Mouse (Mus musculus): ENCODE measurements around the gene Olfr519. TPM values are rescaled to one million over a fixed set of nuclear protein-coding genes. Genes with fewer than 3 reads are reported as not detected.
A peak's percentile ranks its signal among the peaks of the same experiment; 100 is the strongest.

Olfr519 gene
- not detected in 2 replicates for polyA plus RNA-seq (2014; fragmentation: Nextera tagmentation; extraction: Ambion mirVana)

DNA sequence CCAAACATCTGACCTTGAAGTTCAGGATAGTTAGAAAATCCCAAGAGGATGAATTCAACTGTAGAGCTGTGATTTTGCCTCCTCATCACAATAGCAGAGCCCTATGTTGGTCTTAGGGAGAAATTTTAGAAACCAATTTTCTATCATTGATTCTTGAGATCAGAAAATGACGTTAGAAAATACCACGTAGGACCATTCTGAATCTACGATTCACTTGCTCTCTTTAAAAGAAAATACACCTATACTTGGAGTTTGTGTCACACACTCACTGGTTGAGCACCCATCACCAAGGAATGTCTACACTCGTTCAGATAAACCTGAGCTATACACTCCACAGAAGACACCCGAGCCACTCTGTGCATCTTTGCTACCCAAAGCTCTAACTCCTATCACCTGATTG, at the start of gene Olfr519:
Gene Olfr519, minus strand, starts transcription at position 101 of the 400 bp plus-strand sequence.
- no peak within 1 kb of the TSS for H3K4me3 ChIP-seq (ENCODE audit: low read depth, low read length)
- H3K27me3 ChIP-seq (ENCODE audit: control insufficient read depth, insufficient read depth, low read length) = no peaks in the 10 kb centered on the region
- H3K4me2 ChIP-seq (ENCODE audit: low read depth, low read length) = no peak within 1 kb of the TSS
- H3K4me1 ChIP-seq (ENCODE audit: control insufficient read depth, insufficient read depth, low read length) = no peaks in the 10 kb centered on the region
- no peaks in the 10 kb centered on the region for H3K36me3 ChIP-seq (replicated peaks; ENCODE audit: control insufficient read depth, insufficient read depth, low read depth, low read length)
- no peaks in the 10 kb centered on the region for H3K9me3 ChIP-seq (replicated peaks; ENCODE audit: control insufficient read depth, low read length)
- no peak for ATAC-seq (replicated peaks; ENCODE audit: insufficient number of reproducible peaks, low FRiP score, low TSS enrichment, low read depth)
- 88% methylated on average over 5 of the region's 5 CpGs for WGBS
- no peak within 1 kb of the TSS for H3K9ac ChIP-seq (replicated peaks; ENCODE audit: low read length)
- no peak for DNase-seq (ENCODE audit: low spot score)
- H3K27ac ChIP-seq (replicated peaks; ENCODE audit: low read depth, low read length) = no peak within 1 kb of the TSS

DNA sequence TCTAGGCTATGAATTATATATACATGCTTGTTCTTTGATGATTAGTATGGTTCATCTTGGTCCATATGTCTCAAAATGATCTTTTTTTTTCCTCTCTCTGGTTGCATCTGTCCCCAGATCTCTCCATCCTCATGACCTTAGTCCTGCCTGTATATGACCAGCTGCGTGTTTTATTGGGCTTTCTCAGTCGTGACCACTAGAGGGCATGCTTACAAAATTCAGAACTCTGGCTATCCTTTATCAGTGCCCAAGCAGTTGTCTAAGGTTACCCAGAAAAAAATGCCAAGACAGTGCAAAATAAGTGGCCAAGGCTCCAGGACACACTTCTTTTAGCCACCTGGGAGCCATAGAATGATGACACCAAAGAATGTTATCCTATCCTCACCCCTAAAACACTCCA, 49.8 kb upstream of the Olfr519 start:
- no peak overlapping the region for H3K4me2 ChIP-seq (ENCODE audit: low read depth, low read length)
- no peaks in the 10 kb centered on the region for H3K27me3 ChIP-seq (ENCODE audit: control insufficient read depth, insufficient read depth, low read length)
- H3K4me1 ChIP-seq (ENCODE audit: control insufficient read depth, insufficient read depth, low read length) = no peaks in the 10 kb centered on the region
- DNase-seq (ENCODE audit: low spot score) (peak; percentile 75), ATAC-seq (replicated peaks; ENCODE audit: insufficient number of reproducible peaks, low FRiP score, low TSS enrichment, low read depth) (0 out of 2 replicates have a peak, but pooled peaks have one; percentile 11)
- no peak overlapping the region for H3K9ac ChIP-seq (replicated peaks; ENCODE audit: low read length)
- no peak overlapping the region for H3K4me3 ChIP-seq (ENCODE audit: low read depth, low read length)
- H3K9me3 ChIP-seq (replicated peaks; ENCODE audit: control insufficient read depth, low read length) = no peaks in the 10 kb centered on the region
- no peak overlapping the region for H3K27ac ChIP-seq (replicated peaks; ENCODE audit: low read depth, low read length)
- WGBS = 2% methylated on average over 2 of the region's 2 CpGs
- H3K36me3 ChIP-seq (replicated peaks; ENCODE audit: control insufficient read depth, insufficient read depth, low read depth, low read length) = peaks cover 5% of the 10 kb centered on the region; the same call in 1 of the 2 replicates

DNA sequence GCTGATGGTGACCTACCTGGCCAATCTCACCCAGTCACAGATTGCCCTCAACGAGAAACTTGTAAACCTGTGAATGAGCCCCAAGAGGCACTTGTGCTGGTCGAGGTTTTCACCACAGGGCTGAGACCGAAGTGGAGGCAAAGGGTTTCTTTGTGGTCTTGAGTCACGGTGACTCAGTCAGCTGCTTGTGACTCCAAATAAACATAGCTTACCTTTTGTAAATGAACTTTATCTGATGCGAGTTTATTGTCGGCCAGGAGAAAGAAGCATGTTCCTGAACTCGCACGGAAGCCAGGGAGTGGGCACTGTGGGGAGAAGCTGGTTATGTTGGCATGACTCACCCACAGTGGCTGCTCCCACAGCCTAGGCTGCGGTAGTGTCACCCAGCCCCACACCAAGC, 47.2 kb upstream of the Olfr519 start:
- no peak overlapping the region for H3K4me3 ChIP-seq (ENCODE audit: low read depth, low read length)
- H3K4me2 ChIP-seq (ENCODE audit: low read depth, low read length) = no peak overlapping the region
- H3K27me3 ChIP-seq (ENCODE audit: control insufficient read depth, insufficient read depth, low read length) = no peaks in the 10 kb centered on the region
- H3K4me1 ChIP-seq (ENCODE audit: control insufficient read depth, insufficient read depth, low read length) = no peaks in the 10 kb centered on the region
- no peak for DNase-seq (ENCODE audit: low spot score)
- WGBS = 89% methylated on average over 9 of the region's 9 CpGs
- no peak for ATAC-seq (replicated peaks; ENCODE audit: insufficient number of reproducible peaks, low FRiP score, low TSS enrichment, low read depth)
- no peak overlapping the region for H3K27ac ChIP-seq (replicated peaks; ENCODE audit: low read depth, low read length)
- H3K36me3 ChIP-seq (replicated peaks; ENCODE audit: control insufficient read depth, insufficient read depth, low read depth, low read length) = peaks cover 5% of the 10 kb centered on the region; the same call in 1 of the 2 replicates
- no peaks in the 10 kb centered on the region for H3K9me3 ChIP-seq (replicated peaks; ENCODE audit: control insufficient read depth, low read length)
- no peak overlapping the region for H3K9ac ChIP-seq (replicated peaks; ENCODE audit: low read length)

DNA sequence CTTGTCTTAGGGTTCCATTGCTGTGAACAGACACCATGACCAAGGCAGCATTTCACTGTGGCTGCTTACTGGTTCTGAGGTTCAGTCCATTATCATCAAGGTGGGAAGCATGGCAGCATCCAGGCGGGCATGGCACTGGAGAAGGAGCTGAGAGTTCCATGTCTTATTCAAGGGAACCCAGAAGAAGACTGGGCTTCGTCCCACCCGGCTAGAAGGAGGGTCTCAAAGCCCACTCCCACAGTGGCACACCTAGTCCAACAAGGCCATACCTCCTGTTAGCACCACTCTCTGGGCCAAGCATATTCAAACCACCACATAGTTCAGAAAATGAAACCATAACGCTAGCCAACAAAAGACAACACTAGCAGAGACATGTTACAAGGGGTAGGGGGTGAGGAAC, 42.4 kb upstream of the Olfr519 start:
- ATAC-seq (replicated peaks; ENCODE audit: insufficient number of reproducible peaks, low FRiP score, low TSS enrichment, low read depth) (no peak), DNase-seq (ENCODE audit: low spot score) (no peak)
- H3K4me3 ChIP-seq (ENCODE audit: low read depth, low read length) = no peak overlapping the region
- H3K9me3 ChIP-seq (replicated peaks; ENCODE audit: control insufficient read depth, low read length) = no peaks in the 10 kb centered on the region
- H3K27me3 ChIP-seq (ENCODE audit: control insufficient read depth, insufficient read depth, low read length) = no peaks in the 10 kb centered on the region
- H3K27ac ChIP-seq (replicated peaks; ENCODE audit: low read depth, low read length) = no peak overlapping the region
- H3K9ac ChIP-seq (replicated peaks; ENCODE audit: low read length) = no peak overlapping the region
- H3K36me3 ChIP-seq (replicated peaks; ENCODE audit: control insufficient read depth, insufficient read depth, low read depth, low read length) = peaks cover 4% of the 10 kb centered on the region; the same call in 1 of the 2 replicates
- no peak overlapping the region for H3K4me2 ChIP-seq (ENCODE audit: low read depth, low read length)
- WGBS = 98% methylated on average over 4 of the region's 4 CpGs
- peaks cover 3% of the 10 kb centered on the region; the same call in 1 of the 2 replicates for H3K4me1 ChIP-seq (ENCODE audit: control insufficient read depth, insufficient read depth, low read length)

DNA sequence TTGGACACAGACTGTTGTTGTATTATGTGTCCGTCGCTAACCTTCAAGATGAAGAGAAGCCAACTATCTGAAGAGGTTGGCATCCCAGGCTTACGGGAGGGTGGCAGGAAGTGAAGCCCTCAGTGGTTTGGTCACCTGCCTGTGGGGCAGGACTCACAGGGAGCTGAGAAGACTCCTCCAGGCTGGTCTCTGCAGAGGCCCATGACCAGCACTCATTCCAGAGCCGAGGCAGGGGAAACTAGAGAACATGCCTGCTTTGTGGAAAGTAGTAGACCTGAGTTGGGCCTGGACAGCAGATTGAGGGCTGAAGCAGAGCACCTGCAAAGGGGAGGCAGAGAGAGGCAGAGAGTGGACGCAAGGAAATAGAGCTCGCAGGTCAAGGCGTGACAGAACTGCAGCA, 41.2 kb upstream of the Olfr519 start:
- H3K27me3 ChIP-seq (ENCODE audit: control insufficient read depth, insufficient read depth, low read length) = no peaks in the 10 kb centered on the region
- peaks cover 3% of the 10 kb centered on the region; the same call in 1 of the 2 replicates for H3K4me1 ChIP-seq (ENCODE audit: control insufficient read depth, insufficient read depth, low read length)
- ATAC-seq (replicated peaks; ENCODE audit: insufficient number of reproducible peaks, low FRiP score, low TSS enrichment, low read depth) (no peak), DNase-seq (ENCODE audit: low spot score) (no peak)
- WGBS = 87% methylated on average over 7 of the region's 7 CpGs
- no peak overlapping the region for H3K27ac ChIP-seq (replicated peaks; ENCODE audit: low read depth, low read length)
- peak overlapping the region; percentile 26 for H3K9ac ChIP-seq (replicated peaks; ENCODE audit: low read length)
- H3K4me3 ChIP-seq (ENCODE audit: low read depth, low read length) = peak overlapping the region; percentile 87
- H3K4me2 ChIP-seq (ENCODE audit: low read depth, low read length) = peak overlapping the region; percentile 83
- no peaks in the 10 kb centered on the region for H3K9me3 ChIP-seq (replicated peaks; ENCODE audit: control insufficient read depth, low read length)
- no peaks in the 10 kb centered on the region; the same call in 1 of the 2 replicates for H3K36me3 ChIP-seq (replicated peaks; ENCODE audit: control insufficient read depth, insufficient read depth, low read depth, low read length)

DNA sequence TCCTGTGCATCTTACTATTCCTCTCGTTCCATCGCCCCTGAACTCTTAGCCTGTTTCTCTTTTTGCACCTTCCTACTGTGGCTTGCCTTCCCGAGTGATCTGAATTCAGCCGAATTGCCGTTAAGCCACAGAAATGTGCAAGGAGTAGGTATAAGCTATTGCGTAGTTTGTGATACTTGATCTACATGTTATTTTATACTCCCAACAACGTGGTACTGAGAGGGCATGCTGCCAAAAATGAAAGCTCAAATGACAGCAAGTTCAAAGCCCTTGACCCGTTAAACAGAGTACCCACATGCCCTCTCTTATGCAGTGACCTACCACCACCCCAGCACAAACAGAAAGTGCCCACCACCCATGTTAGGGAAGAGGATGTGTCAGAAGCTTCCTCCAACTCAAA, 40.6 kb upstream of the Olfr519 start:
- H3K27me3 ChIP-seq (ENCODE audit: control insufficient read depth, insufficient read depth, low read length) = no peaks in the 10 kb centered on the region
- WGBS = 4% methylated on average over 8 of the region's 8 CpGs
- H3K4me1 ChIP-seq (ENCODE audit: control insufficient read depth, insufficient read depth, low read length) = peaks cover 3% of the 10 kb centered on the region; the same call in 1 of the 2 replicates
- H3K4me2 ChIP-seq (ENCODE audit: low read depth, low read length) = peak overlapping the region; percentile 83
- H3K36me3 ChIP-seq (replicated peaks; ENCODE audit: control insufficient read depth, insufficient read depth, low read depth, low read length) = no peaks in the 10 kb centered on the region; the same call in 1 of the 2 replicates
- H3K27ac ChIP-seq (replicated peaks; ENCODE audit: low read depth, low read length) = no peak overlapping the region
- no peak for DNase-seq (ENCODE audit: low spot score)
- H3K9ac ChIP-seq (replicated peaks; ENCODE audit: low read length) = peak overlapping the region; percentile 93
- no peaks in the 10 kb centered on the region for H3K9me3 ChIP-seq (replicated peaks; ENCODE audit: control insufficient read depth, low read length)
- H3K4me3 ChIP-seq (ENCODE audit: low read depth, low read length) = peak overlapping the region; percentile 87
- no peak for ATAC-seq (replicated peaks; ENCODE audit: insufficient number of reproducible peaks, low FRiP score, low TSS enrichment, low read depth)

DNA sequence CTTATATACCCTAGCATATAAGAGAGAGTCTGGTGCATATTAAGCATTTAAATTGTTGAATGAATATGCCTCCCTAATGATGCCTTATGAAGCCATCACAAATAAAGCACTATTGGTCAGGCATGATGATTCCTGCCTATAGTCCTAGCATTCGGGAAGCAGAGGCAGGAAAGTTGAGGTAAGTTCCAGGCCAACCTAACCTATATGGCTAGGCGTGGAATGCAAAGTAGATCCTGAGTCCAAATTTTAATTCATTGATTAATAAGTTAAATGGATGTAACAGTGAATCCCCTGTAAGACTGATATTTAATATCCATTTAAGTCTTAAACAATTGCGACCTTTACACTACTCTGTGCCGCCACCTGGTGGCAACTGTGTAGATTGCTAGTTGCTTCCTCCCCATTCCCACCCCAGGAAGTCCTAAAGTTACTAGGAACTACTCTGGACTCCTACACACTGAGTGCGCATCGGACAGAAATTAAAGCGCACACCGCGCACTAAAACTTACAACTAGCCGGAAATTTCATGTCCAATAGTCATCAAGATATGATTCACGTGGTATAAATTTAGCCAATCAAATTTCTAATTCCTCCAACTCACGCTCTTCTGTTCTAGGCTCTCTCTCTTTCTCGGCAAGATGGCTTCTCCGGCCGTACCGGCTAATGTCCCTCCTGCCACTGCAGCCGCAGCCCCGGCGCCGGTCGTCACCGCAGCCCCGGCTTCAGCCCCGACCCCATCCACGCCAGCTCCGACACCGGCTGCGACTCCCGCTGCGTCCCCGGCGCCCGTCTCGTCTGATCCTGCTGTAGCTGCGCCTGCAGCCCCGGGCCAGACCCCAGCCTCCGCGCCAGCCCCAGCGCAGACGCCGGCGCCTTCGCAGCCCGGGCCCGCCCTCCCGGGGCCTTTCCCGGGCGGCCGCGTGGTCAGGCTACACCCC, 39.8 kb upstream of the Olfr519 start, which contains the start of gene Eif3f:
Gene Eif3f, plus strand, starts transcription at position 624 of the 938 bp plus-strand sequence.
- Histone ChIP-seq H3K4me3 (ENCODE audit: low read depth, low read length) (peak within 1 kb of the TSS; percentile 87), H3K27ac (replicated peaks; ENCODE audit: low read depth, low read length) (peak within 1 kb of the TSS; percentile 74; the same call in 1 of the 2 replicates), H3K4me2 (ENCODE audit: low read depth, low read length) (peak within 1 kb of the TSS; percentile 83), H3K9me3 (replicated peaks; ENCODE audit: control insufficient read depth, low read length) (no peaks in the 10 kb centered on the region), H3K27me3 (ENCODE audit: control insufficient read depth, insufficient read depth, low read length) (no peaks in the 10 kb centered on the region), H3K9ac (replicated peaks; ENCODE audit: low read length) (peak within 1 kb of the TSS; percentile 93), H3K36me3 (replicated peaks; ENCODE audit: control insufficient read depth, insufficient read depth, low read depth, low read length) (no peaks in the 10 kb centered on the region; the same call in 1 of the 2 replicates), H3K4me1 (ENCODE audit: control insufficient read depth, insufficient read depth, low read length) (peaks cover 3% of the 10 kb centered on the region; the same call in 1 of the 2 replicates)
- WGBS = 2% methylated on average over 50 of the region's 50 CpGs
- peak; percentile 97 for ATAC-seq (replicated peaks; ENCODE audit: insufficient number of reproducible peaks, low FRiP score, low TSS enrichment, low read depth)
- DNase-seq (ENCODE audit: low spot score) = peak; percentile 97

Data from embryonic facial prominence, embryonic 11.5 days (tissue).